In genomic region chr14:117908231-117908920, GRCm38 (mm10) we compare ENCODE assay signal across 12 mouse cellular contexts.
A peak's percentile ranks its signal among the peaks of the same experiment; 100 is the strongest.
DNase-seq lines count a peak whose midpoint lies in the region; ATAC-seq and TF ChIP-seq lines count a peak whose summit lies in the region.
"Had no signal": no experiment of that assay in that cellular context is flagged by ENCODE, and none has a peak within 500 bp of the region (broad histone marks: within the 10 kb centered on the region; RNA-seq: fewer than 3 reads in every experiment).

No protein-coding gene starts in this region.

- no peak overlapping the region for H3K9ac ChIP-seq in embryonic facial prominence, embryonic 14.5 days (ENCODE audit: low read depth, low read length)
- H3K9ac ChIP-seq in limb, embryonic 13.5 days = no peak overlapping the region
- no peak overlapping the region for H3K9ac ChIP-seq in heart, postnatal 0 days (replicated peaks; ENCODE audit: low read depth, low read length)
- H3K9ac ChIP-seq: neural tube, embryonic 12.5 days had no signal

- WGBS in embryonic facial prominence, embryonic 14.5 days = 61% methylated on average over 8 of the region's 8 CpGs
- WGBS in embryonic facial prominence, embryonic 10.5 days = 79% methylated on average over 8 of the region's 8 CpGs
- 28% methylated on average over 8 of the region's 8 CpGs for WGBS in limb, embryonic 13.5 days
- WGBS in limb, embryonic 10.5 days = 57% methylated on average over 8 of the region's 8 CpGs
- WGBS in heart, postnatal 0 days = 52% methylated on average over 8 of the region's 8 CpGs

- H3K4me1 ChIP-seq in embryonic facial prominence, embryonic 14.5 days (ENCODE audit: control insufficient read depth, insufficient read depth, low read length) = peaks cover 8% of the 10 kb centered on the region
- H3K4me1 ChIP-seq in embryonic facial prominence, embryonic 10.5 days = peaks cover 48% of the 10 kb centered on the region
- H3K4me1 ChIP-seq in limb, embryonic 13.5 days = peaks cover 34% of the 10 kb centered on the region
- H3K4me1 ChIP-seq in limb, embryonic 10.5 days = peaks cover 17% of the 10 kb centered on the region
- H3K4me1 ChIP-seq in heart, postnatal 0 days (ENCODE audit: control insufficient read depth, insufficient read depth) = no peaks in the 10 kb centered on the region

- no peak for TF ChIP-seq EP300 in heart, postnatal 0 days (IDR thresholded peaks at IDR 0.05; ENCODE audit: low read depth)

- H3K4me3 ChIP-seq in embryonic facial prominence, embryonic 14.5 days (ENCODE audit: low read depth, low read length) = no peak overlapping the region
- H3K4me3 ChIP-seq in embryonic facial prominence, embryonic 10.5 days = no peak overlapping the region
- H3K4me3 ChIP-seq in limb, embryonic 13.5 days = no peak overlapping the region
- no peak overlapping the region for H3K4me3 ChIP-seq in limb, embryonic 10.5 days
- no peak overlapping the region for H3K4me3 ChIP-seq in heart, postnatal 0 days (ENCODE audit: low read depth, low read length)
- H3K4me3 ChIP-seq: neural tube, embryonic 12.5 days had no signal

- H3K27me3 ChIP-seq in embryonic facial prominence, embryonic 14.5 days (replicated peaks; ENCODE audit: control insufficient read depth, insufficient read depth, low read length) = no peaks in the 10 kb centered on the region
- no peaks in the 10 kb centered on the region for H3K27me3 ChIP-seq in embryonic facial prominence, embryonic 10.5 days (replicated peaks; ENCODE audit: low read depth, poor library complexity, severe bottlenecking)
- no peaks in the 10 kb centered on the region for H3K27me3 ChIP-seq in limb, embryonic 13.5 days
- H3K27me3 ChIP-seq in limb, embryonic 10.5 days (ENCODE audit: low read depth, poor library complexity, severe bottlenecking) = no peaks in the 10 kb centered on the region
- H3K27me3 ChIP-seq in heart, postnatal 0 days (ENCODE audit: control insufficient read depth, insufficient read depth, low read length) = 0 out of 2 replicates have a peak, but pooled peaks cover 4% of the 10 kb centered on the region
- H3K27me3 ChIP-seq: neural tube, embryonic 12.5 days had no signal

- peak; percentile 77 for DNase-seq in embryonic facial prominence, embryonic 14.5 days (ENCODE audit: low spot score)
- DNase-seq in embryonic facial prominence, embryonic 10.5 days (ENCODE audit: low spot score) = no peak
- DNase-seq in limb, embryonic 10.5 days (ENCODE audit: low spot score) = no peak
- peak; percentile 10 for DNase-seq in heart, postnatal 0 days (ENCODE audit: low spot score)
- DNase-seq in skeletal muscle tissue, adult 2 months (ENCODE audit: low read depth, low spot score) = peak; percentile 56
- no peak for DNase-seq in urinary bladder, postnatal 36 days (ENCODE audit: low spot score in 2 of 2)
- DNase-seq: cerebellum, postnatal 36 days; lung, adult 2 months had no signal

- peak; percentile 46; the same call in 1 of the 2 replicates for ATAC-seq in embryonic facial prominence, embryonic 14.5 days (ENCODE audit: low read depth)
- ATAC-seq in limb, embryonic 13.5 days (ENCODE audit: low FRiP score, low read depth) = peak; percentile 78
- no peak for ATAC-seq in heart, postnatal 0 days (ENCODE audit: insufficient read depth, low read depth)
- ATAC-seq in erythroblast, adult 5-6 weeks (replicated peaks; ENCODE audit: low FRiP score, poor library complexity, severe bottlenecking) = no peak
- ATAC-seq: inflammation-experienced regulatory T-cells, adult 6 months had no signal

- peak overlapping the region; percentile 46 for H3K27ac ChIP-seq in embryonic facial prominence, embryonic 14.5 days (replicated peaks; ENCODE audit: low read depth, low read length)
- H3K27ac ChIP-seq in embryonic facial prominence, embryonic 10.5 days (replicated peaks) = no peak overlapping the region
- no peak overlapping the region; the same call in 1 of the 2 replicates for H3K27ac ChIP-seq in limb, embryonic 13.5 days
- no peak overlapping the region for H3K27ac ChIP-seq in limb, embryonic 10.5 days
- peak overlapping the region; percentile 44 for H3K27ac ChIP-seq in heart, postnatal 0 days (ENCODE audit: low read depth)
- H3K27ac ChIP-seq: neural tube, embryonic 12.5 days had no signal

- H3K4me2 ChIP-seq in embryonic facial prominence, embryonic 14.5 days (ENCODE audit: low read depth, low read length) = no peak overlapping the region
- H3K4me2 ChIP-seq in limb, embryonic 13.5 days (replicated peaks) = no peak overlapping the region
- no peak overlapping the region for H3K4me2 ChIP-seq in heart, postnatal 0 days (ENCODE audit: low read depth, low read length)
- H3K4me2 ChIP-seq: neural tube, embryonic 12.5 days had no signal

- no peaks in the 10 kb centered on the region for H3K36me3 ChIP-seq in embryonic facial prominence, embryonic 14.5 days (ENCODE audit: control insufficient read depth, insufficient read depth, low read length)
- H3K36me3 ChIP-seq in embryonic facial prominence, embryonic 10.5 days (replicated peaks) = no peaks in the 10 kb centered on the region
- no peaks in the 10 kb centered on the region for H3K36me3 ChIP-seq in limb, embryonic 13.5 days
- H3K36me3 ChIP-seq in limb, embryonic 10.5 days = no peaks in the 10 kb centered on the region
- H3K36me3 ChIP-seq in heart, postnatal 0 days (replicated peaks; ENCODE audit: control insufficient read depth, insufficient read depth, low read length) = no peaks in the 10 kb centered on the region
- H3K36me3 ChIP-seq: neural tube, embryonic 12.5 days had no signal

- TF ChIP-seq CTCF in heart, postnatal 0 days (IDR thresholded peaks at IDR 0.05; ENCODE audit: low read depth) = no peak

- H3K9me3 ChIP-seq in embryonic facial prominence, embryonic 14.5 days (ENCODE audit: control insufficient read depth, low read length) = no peaks in the 10 kb centered on the region
- H3K9me3 ChIP-seq in embryonic facial prominence, embryonic 10.5 days = no peaks in the 10 kb centered on the region
- no peaks in the 10 kb centered on the region for H3K9me3 ChIP-seq in limb, embryonic 13.5 days
- no peaks in the 10 kb centered on the region for H3K9me3 ChIP-seq in limb, embryonic 10.5 days (replicated peaks)
- no peaks in the 10 kb centered on the region for H3K9me3 ChIP-seq in heart, postnatal 0 days (replicated peaks; ENCODE audit: control insufficient read depth, low read length)
- H3K9me3 ChIP-seq: neural tube, embryonic 12.5 days had no signal

Comparison
In these comparisons a context has a peak if more than half of its experiments do, and no peak if none do; other contexts are left out.
1. DNase-seq: peak in embryonic facial prominence, embryonic 14.5 days (single experiment), heart, postnatal 0 days (single experiment) and skeletal muscle tissue, adult 2 months (single experiment); none in embryonic facial prominence, embryonic 10.5 days (single experiment), limb, embryonic 10.5 days (single experiment) and urinary bladder, postnatal 36 days (0 of 2).
2. H3K27ac ChIP-seq: peak in embryonic facial prominence, embryonic 14.5 days (single experiment) and heart, postnatal 0 days (single experiment); none in embryonic facial prominence, embryonic 10.5 days (single experiment), limb, embryonic 13.5 days (single experiment) and limb, embryonic 10.5 days (single experiment).
3. ATAC-seq: peak in embryonic facial prominence, embryonic 14.5 days (single experiment) and limb, embryonic 13.5 days (single experiment); none in heart, postnatal 0 days (single experiment) and erythroblast, adult 5-6 weeks (single experiment).